Mouse (Mus musculus) liver, adult 10 weeks (tissue): Measurements from ENCODE around the gene Gm9046. TPM values are rescaled to one million over a fixed set of nuclear protein-coding genes. Genes with fewer than 3 reads are reported as not detected.

Experiments used
- polyA plus RNA-seq: library from polyadenylated mRNA; stranded (reverse); fragments of 350-450 nt; fragmentation: Illumina TruSeq; extraction: RNeasy Lipid Tissue Mini Kit (QIAGEN cat#74804); gene quantifications from one replicate; pipeline ENCODE4 v1.2.3, GENCODE M21; 2014; ENCODE audit warnings: low read depth, low replicate concordance

Gm9046 gene
- polyA plus RNA-seq = not detected

GRCm38 (mm10) chr10:118343155-118343554, at the start of gene Gm9046:
TSS of gene Gm9046 (minus strand) at chr10:118343255.

GRCm38 (mm10) chr10:118354005-118354404, 10.9 kb upstream of the Gm9046 start, which contains the start of gene Gm9049:
TSS of gene Gm9049 (minus strand) at chr10:118354105.

DNA sequence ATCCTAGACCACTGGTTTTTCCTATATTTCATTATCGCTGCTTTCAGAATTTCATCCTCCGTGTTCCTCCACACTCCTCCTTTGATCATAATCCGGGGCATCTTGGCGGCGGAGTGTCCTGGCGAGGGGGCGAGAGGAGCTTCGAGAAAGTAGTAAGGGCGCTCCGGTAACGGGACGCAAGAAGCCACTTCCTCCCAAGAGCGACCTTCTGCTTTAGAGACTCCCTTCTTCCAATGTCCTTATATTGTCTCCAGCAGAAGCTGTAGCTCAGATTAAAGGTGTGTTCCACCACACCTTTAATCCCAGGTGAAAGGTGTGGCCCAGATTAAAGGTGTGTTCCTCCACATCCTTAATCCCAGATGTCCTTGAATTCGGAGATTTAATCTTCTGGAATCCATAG, 5.5 kb upstream of the Gm9046 start, which contains the start of gene Gm9048:
Gene Gm9048, minus strand, starts transcription at position 101 of the 400 bp plus-strand sequence.

DNA sequence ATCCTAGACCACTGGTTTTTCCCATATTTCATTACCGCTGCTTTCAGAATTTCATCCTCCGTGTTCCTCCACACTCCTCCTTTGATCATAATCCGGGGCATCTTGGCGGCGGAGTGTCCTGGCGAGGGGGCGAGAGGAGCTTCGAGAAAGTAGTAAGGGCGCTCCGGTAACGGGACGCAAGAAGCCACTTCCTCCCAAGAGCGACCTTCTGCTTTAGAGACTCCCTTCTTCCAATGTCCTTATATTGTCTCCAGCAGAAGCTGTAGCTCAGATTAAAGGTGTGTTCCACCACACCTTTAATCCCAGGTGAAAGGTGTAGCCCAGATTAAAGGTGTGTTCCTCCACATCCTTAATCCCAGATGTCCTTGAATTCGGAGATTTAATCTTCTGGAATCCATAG, 5.3 kb downstream of the Gm9046 start, which contains the start of gene Gm9045:
Gene Gm9045, minus strand, starts transcription at position 101 of the 400 bp plus-strand sequence.

GRCm38 (mm10) chr10:118332308-118332707, 10.7 kb downstream of the Gm9046 start, which contains the start of gene Gm9044:
TSS of gene Gm9044 (minus strand) at chr10:118332408.

DNA sequence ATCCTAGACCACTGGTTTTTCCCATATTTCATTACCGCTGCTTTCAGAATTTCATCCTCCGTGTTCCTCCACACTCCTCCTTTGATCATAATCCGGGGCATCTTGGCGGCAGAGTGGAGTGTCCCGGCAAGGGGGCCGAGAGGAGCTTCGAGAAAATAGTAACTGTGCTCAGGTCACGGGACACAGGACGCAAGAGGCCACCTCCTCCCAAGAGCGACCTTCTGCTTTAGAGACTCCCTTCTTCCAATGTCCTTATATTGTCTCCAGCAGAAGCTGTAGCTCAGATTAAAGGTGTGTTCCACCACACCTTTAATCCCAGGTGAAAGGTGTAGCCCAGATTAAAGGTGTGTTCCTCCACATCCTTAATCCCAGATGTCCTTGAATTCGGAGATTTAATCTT, 16.2 kb downstream of the Gm9046 start, which contains the start of gene Gm9040:
Gene Gm9040, minus strand, starts transcription at position 101 of the 400 bp plus-strand sequence.

GRCm38 (mm10) chr10:118294938-118295337, 48.1 kb downstream of the Gm9046 start, which contains the start of gene Iltifb:
TSS of gene Iltifb (minus strand) at chr10:118295038.

Other genes starting within 250 kb of the Gm9046 start
- 1.1 TPM for gene Mdm1, start 201.4 kb downstream of the Gm9046 start, polyA plus RNA-seq
- not detected for gene Il22, start 138.3 kb downstream of the Gm9046 start, polyA plus RNA-seq
- not detected for gene Gm32717, start 102.5 kb downstream of the Gm9046 start, polyA plus RNA-seq
- not detected for gene Gm32802, start 84.6 kb downstream of the Gm9046 start, polyA plus RNA-seq
- not detected for gene Iltifb, start 48.2 kb downstream of the Gm9046 start, polyA plus RNA-seq
- not detected for gene Gm9040, start 16.3 kb downstream of the Gm9046 start, polyA plus RNA-seq
- gene Gm9044, start 10.8 kb downstream of the Gm9046 start, polyA plus RNA-seq = not detected
- gene Gm9045, start 5.4 kb downstream of the Gm9046 start, polyA plus RNA-seq = not detected
- gene Gm9048, start 5.4 kb upstream of the Gm9046 start, polyA plus RNA-seq = not detected
- gene Gm9049, start 10.8 kb upstream of the Gm9046 start, polyA plus RNA-seq = not detected
- 0.34 TPM for gene Ifng, start 97.8 kb upstream of the Gm9046 start, polyA plus RNA-seq